Mouse (Mus musculus) kidney, postnatal 10 days (tissue): ENCODE results near the gene Mcmbp.

ENCODE experiments used
- DNase-seq: peaks from one replicate; pipeline ENCODE4 v3.0.0; 2021; ENCODE audit warnings: mixed read lengths

Gene Mcmbp

DNA sequence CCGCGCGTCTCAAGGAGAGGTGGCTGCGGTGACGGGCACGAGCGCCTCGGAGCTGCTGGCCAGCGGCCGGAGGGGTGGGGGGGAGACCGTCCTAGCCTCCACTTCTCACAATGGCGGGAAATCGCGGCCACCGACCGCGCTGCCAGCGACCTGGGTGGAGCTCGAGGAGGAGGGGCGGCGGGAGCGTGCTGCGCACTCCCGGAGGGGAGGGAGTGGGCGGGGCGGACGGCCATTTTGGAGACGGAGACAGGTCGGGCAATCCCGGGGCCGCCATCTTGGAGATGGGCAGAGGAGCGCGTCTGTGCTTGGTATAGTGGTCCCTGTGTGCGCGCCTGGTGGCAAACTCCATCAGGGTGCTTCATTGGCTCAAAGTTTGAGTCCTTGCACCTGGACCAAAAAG lies at the start of gene Mcmbp:
Gene Mcmbp, minus strand, starts transcription at position 162 of the 400 bp plus-strand sequence.
- peak; percentile 99 for DNase-seq

DNA sequence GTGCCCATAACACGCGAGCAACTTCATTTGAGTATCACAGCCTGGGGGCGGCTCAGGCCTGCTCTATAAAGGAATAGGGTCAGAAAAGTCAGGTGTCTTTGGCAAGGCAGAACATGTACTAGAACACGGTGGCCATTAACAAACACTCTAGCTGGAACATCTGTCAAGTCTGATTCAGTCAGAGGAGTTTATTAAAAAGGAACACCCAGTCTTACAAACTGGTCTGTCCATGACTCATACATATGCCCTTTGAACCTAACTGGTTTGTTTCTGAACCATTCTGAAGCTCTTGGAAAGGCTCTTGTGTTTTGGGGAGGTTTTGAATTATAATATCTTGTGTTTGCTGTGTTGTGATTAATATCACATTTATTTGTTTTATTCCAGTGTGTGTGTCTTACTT lies 49.8 kb upstream of the Mcmbp start:
- DNase-seq: no peak

DNA sequence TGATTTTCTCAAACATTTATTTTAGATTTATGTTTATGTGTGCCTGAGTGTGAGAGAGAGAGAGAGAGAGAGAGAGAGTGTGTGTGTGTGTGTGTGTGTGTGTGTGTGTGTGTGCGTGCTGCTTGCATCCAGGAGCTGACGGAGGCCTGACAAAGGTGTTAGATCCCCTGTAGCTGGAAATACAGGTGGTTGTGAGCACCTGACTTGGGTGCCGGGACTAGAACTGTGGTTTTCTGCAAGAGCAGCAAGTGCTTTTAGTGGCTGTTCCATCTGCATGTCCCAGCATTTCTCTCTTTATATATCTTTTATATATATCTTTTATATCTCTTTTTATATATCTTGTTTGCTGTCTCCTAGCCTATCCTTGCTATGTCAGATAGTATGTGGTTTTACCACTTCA lies 41.6 kb upstream of the Mcmbp start:
- DNase-seq: no peak

DNA sequence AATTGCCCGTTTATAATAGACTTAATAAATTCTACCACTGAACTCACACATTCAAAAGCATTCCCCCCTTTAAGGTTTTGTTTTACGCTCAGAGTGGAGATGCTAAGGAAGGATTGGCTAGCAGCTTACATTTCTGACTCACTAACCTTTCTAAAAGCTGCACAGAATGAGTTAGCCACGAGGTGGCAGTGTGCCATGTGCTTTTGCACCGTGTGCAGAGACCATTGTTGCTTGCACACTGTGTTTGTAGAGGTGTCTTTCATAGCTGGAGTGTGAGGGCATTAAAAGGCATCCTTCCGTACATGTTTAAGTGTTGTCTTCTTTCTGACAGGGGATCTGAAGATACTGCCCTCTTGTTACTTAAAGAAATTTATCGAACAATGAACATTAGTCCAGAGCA lies 39.0 kb upstream of the Mcmbp start:
- peak; percentile 71 for DNase-seq

DNA sequence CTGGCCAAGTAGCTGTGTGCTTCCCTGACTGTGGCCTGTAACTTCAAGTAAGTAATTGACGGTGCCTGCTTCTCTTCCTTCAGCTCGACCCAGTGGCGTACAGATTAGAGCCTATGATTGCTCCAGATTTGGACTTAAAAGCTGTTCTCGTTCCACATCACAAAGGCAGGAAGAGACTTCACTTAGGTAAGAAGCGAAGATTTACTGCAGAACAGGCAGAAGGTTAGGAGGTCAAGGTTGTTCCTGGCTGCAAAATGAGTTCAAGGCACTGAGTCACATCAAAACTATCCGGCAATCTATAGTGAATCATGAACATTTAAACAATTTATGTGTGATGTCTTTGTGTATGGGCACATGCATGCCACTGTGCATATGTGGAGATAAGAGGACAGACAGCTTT lies 36.9 kb upstream of the Mcmbp start:
- DNase-seq: no peak

DNA sequence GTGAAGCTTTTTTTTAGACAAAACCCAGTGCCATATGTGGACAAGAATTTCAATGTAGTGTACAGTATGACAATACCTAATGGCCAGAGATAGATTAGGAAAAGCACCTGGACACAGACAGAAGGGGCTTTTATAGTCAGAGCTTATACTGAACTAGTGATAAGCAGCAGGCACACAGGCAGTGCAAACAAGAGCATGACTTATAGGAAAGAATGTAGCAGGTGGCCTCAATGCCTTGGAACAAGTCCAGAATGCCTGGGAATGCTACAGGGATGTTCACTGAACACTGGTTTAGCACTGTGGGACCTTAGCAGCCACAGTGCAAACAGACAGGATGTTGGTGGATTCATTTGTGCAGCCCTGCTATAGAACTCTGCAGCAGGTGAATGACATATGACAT lies 26.4 kb upstream of the Mcmbp start:
- DNase-seq: no peak

DNA sequence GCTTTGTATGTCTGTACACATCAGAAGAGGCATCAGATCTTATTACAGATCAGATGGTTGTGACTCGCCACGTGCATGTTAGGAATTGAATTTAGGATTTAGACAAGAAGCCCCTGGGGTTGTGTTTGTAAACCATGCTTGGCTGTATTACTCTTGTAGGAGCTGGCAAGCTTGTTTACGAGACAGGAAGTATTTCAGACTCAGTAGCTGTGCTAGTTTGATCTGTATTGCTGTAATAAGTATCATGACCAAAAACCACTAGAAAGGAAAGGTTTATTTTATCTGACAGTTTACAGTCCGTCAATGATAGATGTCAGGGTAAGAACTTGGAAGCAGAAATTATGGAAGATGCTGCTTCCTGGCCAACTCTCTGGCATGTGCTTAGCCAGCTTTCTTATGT lies 18.7 kb upstream of the Mcmbp start:
- no peak for DNase-seq

DNA sequence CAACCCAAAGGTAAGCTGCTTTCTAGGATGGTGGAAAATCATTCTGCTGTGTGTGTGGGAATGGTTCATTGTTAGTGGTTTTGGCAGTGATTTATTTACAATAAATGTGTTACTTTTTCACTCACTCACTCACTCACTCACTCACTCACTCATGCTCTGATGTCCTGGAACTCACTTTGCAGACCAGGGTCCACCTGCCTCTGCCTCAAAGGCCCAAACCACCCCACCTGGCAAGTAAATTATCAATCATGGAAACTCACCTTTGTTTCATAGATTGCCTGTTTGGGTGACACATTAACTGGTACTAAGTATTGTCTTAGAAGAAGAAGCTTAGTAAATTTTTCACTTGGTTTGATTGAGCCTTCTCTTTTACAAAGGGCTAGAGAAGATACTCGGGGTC lies 15.1 kb upstream of the Mcmbp start:
- no peak for DNase-seq

DNA sequence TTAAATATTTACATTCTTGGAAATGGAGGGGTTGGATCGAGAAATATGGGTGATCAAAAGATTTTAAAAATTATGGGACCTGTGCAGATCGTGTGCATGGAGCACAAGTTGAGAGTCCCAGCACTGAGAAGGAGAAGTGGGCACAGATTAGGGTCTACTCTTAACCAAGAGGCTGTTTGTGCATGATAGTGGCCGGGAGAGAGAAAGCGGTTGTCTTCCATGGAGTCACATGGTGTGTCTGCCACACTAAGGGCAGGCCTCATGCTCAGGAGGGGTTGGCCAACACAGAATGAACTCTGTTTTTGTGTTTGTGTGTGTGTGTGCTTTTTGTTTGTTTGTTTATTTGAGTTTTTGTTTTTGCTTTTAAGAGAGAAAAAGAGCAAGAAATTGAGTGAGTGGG lies 11.7 kb upstream of the Mcmbp start:
- DNase-seq: no peak

DNA sequence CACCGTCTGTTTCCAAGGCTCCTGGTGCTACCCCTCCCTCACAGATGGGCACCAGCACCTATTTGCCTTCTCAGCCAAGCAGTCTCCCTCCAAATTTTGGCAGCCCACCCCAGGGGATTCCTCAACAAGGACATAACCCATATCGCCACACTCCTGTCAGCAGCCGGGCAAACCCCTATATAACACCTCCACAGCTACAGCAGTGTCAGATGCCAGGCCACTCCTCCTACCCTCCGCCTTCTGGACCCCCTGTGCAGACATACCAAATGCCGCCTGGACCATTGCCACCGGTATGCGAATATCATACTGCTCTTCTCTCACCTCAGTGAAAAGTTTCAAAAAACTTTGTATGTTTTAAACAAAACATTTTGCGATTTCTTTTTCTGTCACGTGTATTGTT lies 10.0 kb upstream of the Mcmbp start:
- no peak for DNase-seq

DNA sequence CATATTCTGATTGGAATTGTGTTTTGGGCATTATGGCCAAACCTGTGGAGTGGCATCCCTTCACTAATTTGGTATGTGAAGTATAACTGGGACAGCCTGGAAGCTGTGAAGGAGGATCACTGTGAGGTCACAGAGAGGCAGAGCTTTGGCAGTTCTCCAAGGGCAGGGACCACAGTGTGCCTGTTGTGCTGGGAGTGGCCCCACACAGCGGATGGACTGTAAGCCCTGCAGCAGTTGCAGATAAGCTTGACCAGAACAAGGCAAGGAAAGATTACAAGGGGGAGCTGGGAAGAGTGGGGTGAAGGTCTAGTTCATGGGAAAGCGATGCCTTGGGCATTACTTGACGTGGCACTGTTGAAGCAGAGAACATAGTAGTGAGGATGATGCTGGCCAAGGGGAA lies 8.5 kb upstream of the Mcmbp start:
- peak; percentile 79 for DNase-seq

DNA sequence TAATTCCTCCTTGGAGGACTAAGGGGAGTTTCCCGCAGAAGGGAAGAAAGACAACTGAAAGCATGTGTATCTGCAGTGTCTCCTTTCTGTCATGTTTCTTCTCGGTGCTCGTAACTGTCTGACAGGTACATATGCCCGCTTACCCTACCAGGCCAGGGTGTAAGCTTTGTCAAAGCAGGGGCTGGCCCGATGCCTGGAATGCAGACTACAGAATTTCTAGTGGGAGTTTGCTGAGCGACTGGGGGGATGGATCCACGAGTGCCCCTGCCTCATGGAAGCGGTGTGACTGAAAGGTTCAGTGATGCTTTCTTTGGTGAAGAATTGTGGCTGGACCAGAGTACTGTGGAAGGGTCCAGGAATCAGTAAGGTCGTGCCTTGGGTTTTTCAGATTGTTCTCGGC lies 5.9 kb upstream of the Mcmbp start:
- peak; percentile 30 for DNase-seq

DNA sequence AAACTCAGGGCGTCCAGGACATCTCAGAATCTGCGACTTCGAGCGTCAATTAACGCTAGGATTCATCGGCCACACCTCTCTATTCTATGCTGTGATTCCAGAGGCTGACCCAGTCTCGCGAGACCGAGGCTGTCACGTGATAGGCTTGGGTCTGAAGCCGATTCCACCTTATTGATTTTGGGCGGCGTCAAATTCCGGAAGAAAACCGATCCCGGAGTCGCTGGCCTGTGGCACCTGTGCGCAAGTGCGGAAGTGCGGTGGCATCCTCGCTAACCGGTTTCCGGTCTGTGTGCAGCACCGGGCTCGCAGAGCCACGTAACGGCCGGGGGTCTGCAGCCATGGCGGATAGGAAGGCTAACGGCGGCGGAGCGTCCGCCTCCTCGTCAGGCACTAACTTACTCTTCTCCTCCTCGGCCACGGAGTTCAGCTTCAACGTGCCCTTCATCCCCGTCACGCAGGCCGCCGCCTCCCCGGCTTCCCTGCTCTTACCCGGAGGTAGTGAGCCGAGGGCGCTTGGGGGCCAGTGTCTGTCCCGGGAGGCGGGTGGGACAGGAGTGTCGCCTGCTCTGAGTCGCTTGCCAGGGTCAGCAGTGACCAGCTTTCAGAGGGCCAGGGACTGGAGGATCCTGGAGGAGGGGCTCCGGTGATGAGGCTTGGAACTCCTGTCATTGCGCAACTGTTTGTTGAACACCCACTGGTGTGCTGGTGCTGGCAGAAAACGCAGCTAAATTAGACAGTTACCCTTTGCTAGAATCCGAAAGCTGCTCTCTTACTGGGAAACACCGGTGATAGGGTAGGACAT lies 4.6 kb upstream of the Mcmbp start, which contains the start of gene Sec23ip:
Gene Sec23ip, plus strand, starts transcription at position 260 of the 802 bp plus-strand sequence.
- DNase-seq: peak; percentile 99

DNA sequence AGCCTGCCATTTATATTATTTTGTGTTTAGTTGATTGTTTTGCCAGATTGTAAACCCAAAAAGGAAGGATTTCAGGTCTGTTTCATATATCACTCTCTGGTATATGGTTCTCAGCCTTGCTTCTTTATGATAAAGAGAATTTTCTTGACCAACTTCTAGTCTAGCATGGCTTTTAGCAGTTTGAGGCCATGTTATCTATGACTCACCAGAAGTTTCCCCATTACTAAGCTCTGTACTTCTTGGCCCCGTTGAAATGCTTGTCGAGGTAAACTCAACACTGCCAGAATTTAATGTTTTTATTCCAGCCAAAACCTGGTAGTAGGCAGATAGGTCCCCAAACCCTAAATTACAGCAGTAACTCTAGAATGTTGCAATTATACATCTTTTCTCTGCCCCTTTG lies 3.6 kb upstream of the Mcmbp start:
- DNase-seq: no peak

DNA sequence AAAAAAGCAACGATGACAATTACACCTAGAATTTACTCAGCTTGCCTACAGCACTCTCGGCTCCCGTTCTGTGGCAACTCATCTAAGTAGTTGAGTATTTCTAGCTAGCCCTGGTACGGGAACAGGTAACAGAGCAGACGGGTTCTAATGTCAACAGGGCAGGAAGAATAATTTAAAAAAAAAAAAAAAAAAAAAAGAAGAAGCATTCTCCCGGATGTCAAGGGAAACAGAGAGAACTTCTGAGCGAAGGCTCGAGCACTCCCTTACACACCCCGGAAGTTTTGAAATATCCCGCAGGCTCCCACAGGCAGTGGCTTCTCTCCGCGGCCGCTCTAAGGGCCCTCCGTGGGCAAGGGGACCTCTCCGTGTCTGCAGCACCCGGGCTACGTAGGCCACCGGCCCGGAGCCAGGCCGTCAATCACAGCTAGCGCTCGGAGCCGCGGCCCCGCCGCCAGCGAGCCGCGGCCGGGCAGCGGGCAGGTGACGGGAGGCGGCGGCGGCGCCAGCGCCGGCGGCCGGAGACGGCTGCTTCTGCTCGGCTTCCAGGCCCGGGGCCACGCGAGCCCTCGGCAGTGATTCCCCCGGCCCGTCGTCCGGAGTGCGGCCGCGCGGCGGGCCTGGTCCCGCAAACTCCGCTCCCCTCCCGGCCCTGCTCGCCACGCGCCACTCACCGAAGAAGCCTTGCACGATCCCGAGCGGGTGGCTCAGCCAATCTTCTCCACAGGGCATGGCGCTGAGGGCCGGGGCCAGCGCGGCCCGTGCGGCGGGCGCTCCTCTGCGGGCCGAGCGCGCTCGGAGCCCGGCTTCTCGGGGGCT lies 625 bp downstream of the Mcmbp start:
- peak; percentile 66 for DNase-seq

DNA sequence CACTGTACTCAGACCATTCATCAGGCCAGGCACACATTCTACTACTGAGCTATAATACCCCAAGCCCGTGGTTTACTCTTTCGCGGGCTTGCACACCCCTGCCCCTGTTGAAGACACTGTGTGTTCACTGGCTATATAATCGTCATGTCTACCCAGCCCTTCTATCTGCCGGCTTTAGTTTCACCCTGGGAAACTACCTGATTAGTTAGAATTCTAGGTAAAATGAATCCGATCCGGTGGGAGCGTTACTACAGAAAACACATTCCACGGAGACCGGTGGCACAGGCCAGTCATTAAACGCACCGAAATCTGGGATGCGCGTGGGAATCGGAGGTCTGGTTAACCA lies 1.2 kb downstream of the Mcmbp start:
- peak; percentile 22 for DNase-seq

DNA sequence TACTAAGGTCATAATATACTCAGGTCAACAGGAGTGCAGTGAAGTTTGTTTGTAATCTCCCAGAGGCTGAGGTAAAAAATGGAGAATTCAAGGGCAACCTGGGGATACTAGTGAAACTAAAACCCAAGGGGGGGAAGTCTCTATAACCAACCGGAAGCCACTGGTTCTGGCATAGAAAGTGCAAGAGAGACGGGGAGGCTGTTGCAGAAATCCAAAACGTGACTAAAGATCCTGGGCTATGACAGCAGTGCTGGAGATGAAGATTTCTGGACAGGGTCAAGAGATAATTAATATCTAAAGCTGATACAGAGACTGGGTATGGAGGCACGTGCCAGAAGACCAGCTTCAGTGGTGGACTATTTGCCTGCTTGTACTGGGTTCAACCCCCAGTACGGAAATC lies 2.3 kb downstream of the Mcmbp start:
- no peak for DNase-seq

DNA sequence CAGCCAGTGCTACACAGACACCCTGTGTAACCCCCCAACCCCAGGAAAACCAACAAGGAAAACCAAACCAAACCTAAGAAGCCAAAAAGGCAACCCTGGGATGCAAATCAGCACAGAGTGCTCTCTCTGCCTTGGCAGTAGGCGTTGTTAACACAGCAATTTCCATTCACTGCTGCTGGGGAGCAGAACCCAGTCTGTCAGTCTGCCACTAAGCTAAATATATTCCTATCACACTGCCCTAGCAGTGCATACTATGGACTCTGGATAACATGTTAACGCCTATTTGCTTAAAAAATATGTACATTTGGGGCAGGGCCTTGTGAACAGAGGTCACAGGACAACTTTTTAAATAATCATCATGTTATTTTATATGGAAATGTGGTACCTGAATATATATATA lies 8.7 kb downstream of the Mcmbp start:
- no peak for DNase-seq

DNA sequence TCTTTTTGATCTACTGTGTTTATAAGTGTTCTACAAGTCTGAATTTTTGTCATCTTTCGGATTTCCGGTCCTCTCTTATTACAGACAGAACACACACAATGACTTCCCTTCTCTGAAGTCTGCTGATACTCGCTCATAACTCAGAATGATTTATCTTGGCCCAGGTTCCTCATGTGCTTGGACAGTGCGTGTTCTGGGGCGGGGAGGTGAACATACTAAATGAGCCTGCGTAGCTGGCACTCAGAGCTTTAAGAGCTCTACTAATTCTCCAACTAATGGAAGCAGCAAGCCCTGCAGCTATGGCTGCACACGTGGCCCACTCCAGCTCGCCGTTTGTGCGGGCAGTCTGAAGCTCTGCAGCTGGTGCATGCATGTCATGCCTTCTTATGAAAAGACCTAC lies 11.6 kb downstream of the Mcmbp start:
- DNase-seq: peak; percentile 51

DNA sequence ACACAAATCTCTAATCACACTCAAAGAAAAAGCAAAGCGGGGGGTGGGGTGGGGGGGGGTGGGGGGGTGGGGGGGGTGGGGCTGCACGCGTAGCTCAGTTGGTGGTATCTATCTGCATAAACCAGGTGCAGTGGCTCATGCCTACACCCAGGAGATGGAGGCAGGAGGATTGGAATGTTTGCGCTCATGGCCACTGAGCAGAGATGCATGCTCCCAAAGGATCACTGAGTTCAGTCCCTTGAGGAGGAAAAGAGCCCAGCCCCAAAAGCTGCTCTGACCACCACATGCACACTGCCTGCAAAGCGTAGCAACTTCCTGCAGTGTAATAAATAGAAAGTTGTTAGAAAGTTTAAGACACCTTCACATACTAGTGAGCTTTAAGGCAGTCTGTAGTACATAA lies 12.6 kb downstream of the Mcmbp start:
- no peak for DNase-seq

DNA sequence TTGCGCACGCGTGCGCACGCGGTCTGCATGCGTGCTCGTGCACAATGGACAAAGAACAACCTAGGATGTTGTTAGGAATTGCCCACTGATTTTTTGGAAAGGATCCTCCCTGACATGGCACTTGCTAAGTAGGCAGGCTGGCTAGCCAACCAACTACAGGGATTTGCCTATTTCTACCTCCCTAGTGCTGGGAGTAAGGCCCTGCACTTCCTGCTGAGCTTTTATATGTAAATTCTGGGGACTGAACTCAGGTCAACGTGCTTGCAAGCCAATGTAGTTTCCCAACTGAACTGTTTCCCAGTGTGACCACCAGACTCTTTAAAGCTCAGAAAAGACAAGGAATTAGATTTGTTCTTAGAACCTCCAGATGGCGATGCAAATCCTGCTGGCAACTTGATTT lies 13.3 kb downstream of the Mcmbp start:
- DNase-seq: no peak

DNA sequence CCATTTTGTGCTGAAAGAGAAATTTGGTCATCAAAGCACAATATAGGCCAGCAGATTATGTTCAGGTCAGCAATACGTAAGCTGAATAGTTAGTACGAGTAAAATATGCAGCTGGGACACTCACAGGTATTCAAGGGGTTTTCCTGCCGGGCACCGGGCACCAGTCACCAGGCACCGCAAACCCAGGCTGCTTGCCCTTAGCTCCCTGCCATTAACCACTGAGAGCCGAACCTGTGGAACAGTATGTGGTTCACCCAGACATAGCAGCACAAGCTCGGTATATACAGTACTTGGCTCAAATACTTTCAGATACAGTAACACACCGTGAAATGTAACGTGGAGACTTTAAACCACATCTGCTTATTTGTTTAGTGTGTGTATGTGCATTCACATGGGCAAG lies 15.1 kb downstream of the Mcmbp start:
- DNase-seq: no peak

DNA sequence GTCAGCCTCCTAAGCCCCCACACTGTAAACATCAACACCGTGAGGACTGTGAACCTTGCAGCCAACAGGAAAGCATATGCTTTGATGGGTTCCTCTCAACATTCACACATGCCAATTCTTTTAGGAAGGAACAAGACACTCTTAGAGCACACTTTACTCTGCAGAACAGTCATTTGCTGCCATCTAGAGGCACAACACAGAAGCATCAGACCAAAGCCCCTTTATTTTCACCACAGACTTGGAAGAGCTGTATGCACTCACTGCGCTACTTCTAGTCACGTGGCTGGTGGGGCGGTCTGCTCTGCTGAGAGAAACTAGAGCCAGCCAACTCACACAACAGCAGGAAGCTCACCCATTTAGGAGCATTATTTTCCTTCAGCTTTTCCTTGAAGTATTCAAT lies 15.5 kb downstream of the Mcmbp start:
- DNase-seq: peak; percentile 83

DNA sequence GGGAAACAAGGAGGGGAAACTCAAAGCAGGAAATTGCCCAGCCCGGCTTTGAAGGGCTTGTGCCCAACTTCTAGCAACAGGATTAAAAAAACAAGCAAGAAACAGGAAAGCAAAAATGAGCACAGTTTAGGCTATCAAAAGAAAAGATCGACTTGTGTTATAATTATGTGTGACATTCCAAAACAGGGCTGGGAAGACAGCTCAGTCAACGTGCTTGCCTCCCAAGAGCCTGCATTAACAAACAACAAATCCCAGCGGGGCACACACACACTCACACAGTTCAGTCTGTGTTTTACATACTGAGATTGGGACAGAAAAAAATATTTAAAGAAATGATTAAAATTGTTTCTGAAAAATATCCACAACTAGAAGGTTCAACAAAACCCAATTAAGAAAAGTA lies 22.3 kb downstream of the Mcmbp start:
- no peak for DNase-seq
